Mouse (Mus musculus): ENCODE results near the gene Ccdc61.

GRCm38 (mm10) chr7:18957569-18958383 lies 47.6 kb upstream of the Ccdc61 start:
- no peak for TF ChIP-seq CTCF (conservative IDR thresholded peaks at IDR 0.05; ENCODE audit: insufficient read depth, insufficient read length, low read depth, low read length)
- TF ChIP-seq POLR2A (IDR thresholded peaks at IDR 0.05; ENCODE audit: low read depth, low read length), result no peak
